Mouse (Mus musculus) ES-E14 (cell line): ENCODE measurements around the gene Tmed2.

Source experiments
- CHD2 ChIP-seq: IDR thresholded peaks from 2 replicates; pipeline ENCODE4 v1.6.1; 2014; ENCODE audit warnings: mild to moderate bottlenecking, low read depth, low read length, inconsistent platforms
- HCFC1 ChIP-seq: IDR thresholded peaks from 2 replicates; pipeline ENCODE4 v1.6.1; 2012; ENCODE audit warnings: low read length, inconsistent platforms, borderline replicate concordance; ENCODE audit not compliant: insufficient read depth
- MAFK ChIP-seq: IDR thresholded peaks from 2 replicates; pipeline ENCODE4 v1.6.1; 2014; ENCODE audit warnings: mild to moderate bottlenecking, low read depth, low read length, inconsistent platforms; ENCODE audit not compliant: insufficient read depth

GRCm38 (mm10) chr5:124575467-124575866 lies 35.0 kb downstream of the Tmed2 start:
- TF ChIP-seq CHD2 (no peak), MAFK (no peak), HCFC1 (no peak)
